Mouse (Mus musculus): ENCODE results near the gene Asf1b. TPM values are rescaled to one million over a fixed set of nuclear protein-coding genes. Genes with fewer than 3 reads are reported as not detected.
A peak's percentile ranks its signal among the peaks of the same experiment; 100 is the strongest.

Asf1b gene
- polyA plus RNA-seq (2016; fragmentation: Nextera tagmentation; extraction: Ambion mirVana): 71.5 and 80.8 TPM in 2 replicates

DNA sequence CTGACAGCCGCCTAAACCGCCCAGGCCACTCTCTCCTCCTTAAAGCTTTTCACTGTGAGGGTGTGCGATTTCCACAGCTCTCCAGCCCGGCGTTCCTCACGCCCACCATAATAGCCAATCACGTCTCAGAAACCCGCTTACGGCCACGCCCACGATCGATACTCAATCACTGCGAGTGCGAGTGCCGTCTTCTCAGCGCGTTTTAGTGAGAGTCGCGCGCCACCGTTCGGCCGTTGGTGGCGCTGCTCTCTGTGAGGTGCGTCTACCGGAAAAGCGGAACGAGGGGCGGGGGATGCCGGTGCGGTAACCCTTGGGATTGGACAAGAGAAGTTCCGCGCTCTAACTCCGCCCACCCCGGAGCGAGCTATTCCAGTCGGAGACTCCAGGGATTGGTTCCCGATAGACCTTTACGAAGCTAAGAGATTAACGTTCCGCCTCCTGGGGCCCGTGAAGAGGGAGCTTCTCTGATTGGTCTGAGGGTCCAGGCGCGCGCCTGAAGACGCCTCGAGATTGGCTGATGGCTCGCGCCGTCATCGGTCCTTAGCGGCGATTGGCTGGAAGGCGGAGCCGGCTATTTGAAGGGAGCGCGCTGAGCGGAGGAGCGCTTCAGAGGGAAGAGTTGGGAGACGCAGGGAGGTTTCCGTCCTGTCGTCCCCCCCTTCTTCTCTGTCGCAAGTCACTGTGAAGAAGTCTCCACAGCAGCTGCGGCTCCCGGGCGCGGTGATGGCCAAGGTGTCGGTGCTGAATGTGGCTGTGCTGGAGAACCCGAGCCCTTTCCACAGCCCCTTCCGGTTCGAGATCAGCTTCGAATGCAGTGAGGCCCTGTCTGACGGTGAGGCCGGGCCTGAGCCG, at the start of gene Asf1b, which contains the start of gene Gm10644:
Asf1b (plus strand) TSS at position 402 of the 852 bp plus-strand sequence.
Gm10644 (minus strand) TSS at position 100 of the 852 bp plus-strand sequence.
- H3K9me3 ChIP-seq: no peaks in the 10 kb centered on the region
- H3K36me3 ChIP-seq: no peaks in the 10 kb centered on the region
- no peaks in the 10 kb centered on the region for H3K27me3 ChIP-seq (ENCODE audit: insufficient read depth, poor library complexity, severe bottlenecking)
- H3K4me3 ChIP-seq: peak within 1 kb of the TSS; percentile 82
- under 1% methylated on average over 75 of the region's 75 CpGs for WGBS
- H3K4me1 ChIP-seq: peaks cover 20% of the 10 kb centered on the region
- peak within 1 kb of the TSS; percentile 86 for H3K27ac ChIP-seq
- DNase-seq (ENCODE audit: low spot score): peak; percentile 99

DNA sequence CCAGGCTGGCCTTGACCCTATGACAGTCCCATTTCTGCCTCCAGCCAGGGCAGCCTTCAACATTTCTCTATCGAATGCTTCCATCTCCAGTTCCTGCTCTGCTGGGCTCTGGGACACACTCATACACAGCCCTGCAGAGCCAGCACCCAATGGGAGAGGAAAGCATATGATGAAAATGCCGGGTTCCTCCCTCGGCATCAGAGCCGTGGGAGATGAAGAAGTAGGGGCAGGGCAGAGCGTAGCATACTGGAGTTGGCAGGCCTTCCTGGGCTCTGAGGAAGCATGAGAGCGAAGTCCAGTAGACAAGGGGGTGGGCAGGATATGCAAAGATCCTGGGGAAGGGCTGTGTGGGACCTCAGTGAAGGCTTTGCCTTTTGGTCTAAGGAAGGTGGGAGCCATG, 46.7 kb upstream of the Asf1b start:
- H3K27ac ChIP-seq: no peak overlapping the region
- peaks cover 10% of the 10 kb centered on the region for H3K36me3 ChIP-seq
- 73% methylated on average over 6 of the region's 6 CpGs for WGBS
- no peaks in the 10 kb centered on the region for H3K27me3 ChIP-seq (ENCODE audit: insufficient read depth, poor library complexity, severe bottlenecking)
- no peak overlapping the region for H3K4me3 ChIP-seq
- H3K9me3 ChIP-seq: no peaks in the 10 kb centered on the region
- peaks cover 86% of the 10 kb centered on the region for H3K4me1 ChIP-seq
- no peak for DNase-seq (ENCODE audit: low spot score)

DNA sequence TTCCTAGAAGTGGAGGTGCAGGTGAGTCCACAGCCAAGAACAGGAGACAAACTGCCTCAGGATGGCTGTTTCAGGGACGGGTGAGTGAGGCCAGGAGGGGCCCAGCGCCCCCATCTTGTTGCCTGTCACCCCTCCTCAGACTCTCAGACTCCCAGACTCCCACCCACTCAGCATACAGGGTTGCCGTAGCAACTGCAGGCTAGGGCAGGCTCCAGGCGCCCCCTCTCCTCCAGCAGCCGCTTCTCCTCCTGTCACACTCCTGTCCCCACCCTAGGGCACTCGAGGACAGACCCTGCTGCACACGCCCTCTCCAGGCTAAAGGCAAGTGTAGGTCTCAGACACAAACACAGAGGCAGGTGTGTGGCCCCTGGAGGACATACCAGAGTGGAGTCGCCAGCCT, 46.0 kb upstream of the Asf1b start:
- Histone ChIP-seq H3K27ac (peak overlapping the region; percentile 5; the same call in 1 of the 2 replicates), H3K4me1 (peaks cover 86% of the 10 kb centered on the region), H3K9me3 (no peaks in the 10 kb centered on the region), H3K36me3 (peaks cover 10% of the 10 kb centered on the region), H3K4me3 (no peak overlapping the region), H3K27me3 (ENCODE audit: insufficient read depth, poor library complexity, severe bottlenecking) (no peaks in the 10 kb centered on the region)
- DNase-seq (ENCODE audit: low spot score): no peak
- 45% methylated on average over 8 of the region's 8 CpGs for WGBS

DNA sequence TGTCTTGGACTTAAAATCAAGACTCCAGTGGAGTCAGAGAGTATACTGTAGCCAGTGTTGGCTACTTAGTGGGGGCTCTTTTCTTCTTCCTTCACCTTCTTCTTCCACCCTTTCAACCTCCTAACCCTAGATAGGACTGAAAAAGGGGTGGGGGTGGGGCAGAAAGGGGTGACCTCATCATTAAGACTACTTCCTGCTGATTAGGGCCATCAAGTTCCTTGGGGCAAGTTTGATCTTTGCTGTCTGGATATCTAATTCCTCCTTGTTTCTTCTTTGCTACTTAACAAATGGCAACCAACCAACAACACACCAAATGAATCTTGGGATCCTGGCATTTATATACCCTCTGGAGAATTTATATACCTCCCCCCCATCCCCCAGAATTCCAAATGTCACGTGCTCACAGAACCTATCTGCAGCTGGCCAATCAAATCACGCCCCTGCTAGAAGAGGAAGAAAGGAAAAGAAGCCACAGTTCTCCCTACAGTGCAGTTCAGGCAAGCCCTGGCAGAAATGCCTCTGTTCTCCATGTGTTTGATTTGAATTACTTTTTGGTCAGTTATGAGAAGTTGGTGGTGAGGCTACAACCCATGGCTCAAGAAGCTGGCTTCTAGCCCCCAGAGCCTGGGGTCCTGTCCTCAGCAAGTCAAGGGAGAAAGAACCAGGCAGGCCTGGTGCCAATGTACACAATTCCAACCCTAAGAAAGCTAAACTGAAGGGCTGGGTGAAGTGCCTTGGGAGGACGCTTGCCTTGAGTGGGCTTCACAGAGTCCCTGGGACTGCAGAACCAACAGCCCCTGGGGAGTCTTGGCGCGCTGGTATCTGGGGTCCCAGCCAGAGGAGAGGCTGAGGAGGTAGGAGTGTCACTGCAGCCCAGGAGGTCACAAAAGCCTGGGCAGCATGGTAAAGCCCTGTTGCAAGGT, 43.2 kb upstream of the Asf1b start:
- 0 out of 2 replicates have a peak overlapping the region, but pooled peaks have one; percentile 42 for H3K27ac ChIP-seq
- no peak for DNase-seq (ENCODE audit: low spot score)
- no peaks in the 10 kb centered on the region for H3K9me3 ChIP-seq
- H3K4me3 ChIP-seq: no peak overlapping the region
- H3K4me1 ChIP-seq: peaks cover 90% of the 10 kb centered on the region
- WGBS: 70% methylated on average over 5 of the region's 5 CpGs
- peaks cover 4% of the 10 kb centered on the region; the same call in 1 of the 2 replicates for H3K36me3 ChIP-seq
- no peaks in the 10 kb centered on the region for H3K27me3 ChIP-seq (ENCODE audit: insufficient read depth, poor library complexity, severe bottlenecking)

GRCm38 (mm10) chr8:83914232-83914631, 41.1 kb upstream of the Asf1b start:
- no peaks in the 10 kb centered on the region for H3K27me3 ChIP-seq (ENCODE audit: insufficient read depth, poor library complexity, severe bottlenecking)
- peaks cover 69% of the 10 kb centered on the region for H3K4me1 ChIP-seq
- peak overlapping the region; percentile 67; the same call in 1 of the 2 replicates for H3K27ac ChIP-seq
- H3K4me3 ChIP-seq: no peak overlapping the region
- 75% methylated on average over 3 of the region's 3 CpGs for WGBS
- H3K9me3 ChIP-seq: no peaks in the 10 kb centered on the region
- DNase-seq (ENCODE audit: low spot score): no peak
- H3K36me3 ChIP-seq: peaks cover 14% of the 10 kb centered on the region

DNA sequence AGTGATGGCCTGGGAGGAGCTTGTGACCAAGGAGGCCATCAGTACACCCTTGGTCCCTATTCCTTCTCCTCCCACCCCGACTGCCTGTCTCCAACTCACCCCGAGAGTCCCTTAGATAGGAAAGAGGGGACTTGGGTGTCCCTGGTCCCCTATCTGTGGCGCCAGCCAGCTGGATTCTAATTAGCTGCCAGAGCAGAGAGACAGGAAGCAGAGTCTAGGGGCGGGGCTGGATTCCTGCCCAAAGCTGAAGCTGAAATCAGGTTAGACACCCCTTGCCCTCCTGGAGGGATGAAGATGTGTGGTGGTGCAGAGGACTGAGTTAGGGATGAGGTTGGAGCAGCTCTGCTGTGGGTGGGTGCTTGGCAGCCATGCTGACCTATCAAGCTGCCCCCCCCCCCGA, 40.4 kb upstream of the Asf1b start:
- DNase-seq (ENCODE audit: low spot score): no peak
- WGBS: 31% methylated on average over 5 of the region's 5 CpGs
- Histone ChIP-seq H3K9me3 (no peaks in the 10 kb centered on the region), H3K27ac (peak overlapping the region; percentile 67), H3K4me3 (no peak overlapping the region), H3K36me3 (peaks cover 20% of the 10 kb centered on the region), H3K27me3 (ENCODE audit: insufficient read depth, poor library complexity, severe bottlenecking) (no peaks in the 10 kb centered on the region), H3K4me1 (peaks cover 62% of the 10 kb centered on the region)

DNA sequence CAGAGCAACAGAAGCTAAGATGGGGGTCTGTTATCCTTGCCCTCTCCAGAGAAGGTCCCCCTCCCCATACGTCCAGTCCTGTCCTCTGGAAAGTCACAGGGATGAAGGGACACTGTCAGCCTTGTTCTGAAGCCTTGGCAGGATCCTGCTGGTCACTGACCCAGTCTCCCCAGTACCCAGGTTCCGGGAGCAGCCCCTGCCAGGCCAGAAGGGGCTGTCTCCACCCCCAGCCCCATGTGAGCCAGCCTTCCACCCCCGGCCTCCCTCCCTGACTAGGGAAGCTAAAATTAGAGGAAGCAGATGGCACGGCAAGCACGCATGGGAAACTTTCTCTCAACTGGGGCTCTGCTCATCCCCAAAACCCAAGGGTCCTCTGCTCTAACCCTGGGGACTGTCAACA, 39.3 kb upstream of the Asf1b start:
- peak overlapping the region; percentile 67 for H3K27ac ChIP-seq
- peaks cover 30% of the 10 kb centered on the region for H3K36me3 ChIP-seq
- peaks cover 51% of the 10 kb centered on the region for H3K4me1 ChIP-seq
- H3K4me3 ChIP-seq: no peak overlapping the region
- 48% methylated on average over 5 of the region's 5 CpGs for WGBS
- no peaks in the 10 kb centered on the region for H3K9me3 ChIP-seq
- no peaks in the 10 kb centered on the region for H3K27me3 ChIP-seq (ENCODE audit: insufficient read depth, poor library complexity, severe bottlenecking)
- DNase-seq (ENCODE audit: low spot score): no peak

DNA sequence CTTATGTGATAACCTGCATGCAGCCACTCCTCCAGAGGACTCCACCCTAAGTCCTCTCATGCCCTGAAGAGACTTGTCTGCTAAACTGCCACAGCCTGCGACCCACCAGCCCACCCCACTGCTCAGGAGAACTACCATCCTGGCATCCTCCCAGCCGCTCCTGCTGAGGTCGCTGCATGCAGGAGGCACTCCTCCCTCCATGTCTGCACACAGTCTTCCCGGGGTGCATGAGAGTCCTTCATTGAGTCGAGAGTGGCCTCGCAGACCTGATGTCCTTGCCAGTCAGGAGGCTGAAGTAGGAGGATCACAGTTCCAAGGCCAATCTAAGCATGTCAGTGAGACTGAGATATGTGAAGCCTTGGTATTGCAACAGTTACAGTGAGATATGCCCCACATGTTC, 37.7 kb upstream of the Asf1b start:
- Histone ChIP-seq H3K4me3 (no peak overlapping the region), H3K4me1 (peaks cover 38% of the 10 kb centered on the region)
- WGBS: 77% methylated on average over 6 of the region's 6 CpGs

GRCm38 (mm10) chr8:83921558-83921957, 33.7 kb upstream of the Asf1b start:
- WGBS: 65% methylated on average over 3 of the region's 3 CpGs
- no peak for DNase-seq (ENCODE audit: low spot score)
- Histone ChIP-seq H3K4me3 (no peak overlapping the region), H3K27me3 (ENCODE audit: insufficient read depth, poor library complexity, severe bottlenecking) (no peaks in the 10 kb centered on the region), H3K36me3 (peaks cover 69% of the 10 kb centered on the region), H3K27ac (no peak overlapping the region), H3K4me1 (peaks cover 2% of the 10 kb centered on the region; the same call in 1 of the 2 replicates), H3K9me3 (no peaks in the 10 kb centered on the region)

More for the DNA sequence above, 37.7 kb upstream of the Asf1b start:
- no peak overlapping the region for H3K27ac ChIP-seq
- no peaks in the 10 kb centered on the region for H3K27me3 ChIP-seq (ENCODE audit: insufficient read depth, poor library complexity, severe bottlenecking)
- no peak for DNase-seq (ENCODE audit: low spot score)
- no peaks in the 10 kb centered on the region for H3K9me3 ChIP-seq
- peaks cover 36% of the 10 kb centered on the region for H3K36me3 ChIP-seq

DNA sequence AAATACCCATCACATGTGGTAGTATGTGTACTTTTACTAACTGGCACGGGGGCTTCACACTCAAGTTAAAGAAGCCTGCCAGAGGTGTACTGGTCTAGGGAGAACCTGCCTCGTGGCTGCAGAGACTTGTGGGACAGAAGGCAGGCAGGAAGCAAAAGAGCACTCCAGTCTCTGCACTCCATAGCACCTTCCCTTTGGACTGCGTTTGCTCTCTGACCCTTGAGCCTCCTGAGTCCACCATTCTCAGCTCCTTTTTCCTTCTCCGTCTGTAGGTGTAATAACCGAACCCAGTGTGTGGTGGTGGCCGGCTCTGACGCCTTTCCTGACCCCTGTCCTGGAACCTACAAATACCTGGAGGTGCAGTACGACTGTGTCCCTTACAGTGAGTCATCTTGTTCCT, 32.6 kb upstream of the Asf1b start:
- peaks cover 4% of the 10 kb centered on the region; the same call in 1 of the 2 replicates for H3K4me1 ChIP-seq
- H3K36me3 ChIP-seq: peaks cover 70% of the 10 kb centered on the region

GRCm38 (mm10) chr8:83924585-83924984, 30.7 kb upstream of the Asf1b start:
- no peak overlapping the region for H3K27ac ChIP-seq
- peaks cover 4% of the 10 kb centered on the region; the same call in 1 of the 2 replicates for H3K4me1 ChIP-seq
- no peaks in the 10 kb centered on the region for H3K27me3 ChIP-seq (ENCODE audit: insufficient read depth, poor library complexity, severe bottlenecking)
- no peaks in the 10 kb centered on the region for H3K9me3 ChIP-seq
- WGBS: 89% methylated on average over 5 of the region's 5 CpGs
- H3K36me3 ChIP-seq: peaks cover 78% of the 10 kb centered on the region
- no peak overlapping the region for H3K4me3 ChIP-seq
- DNase-seq (ENCODE audit: low spot score): no peak

More for the DNA sequence above, 32.6 kb upstream of the Asf1b start:
- no peak for DNase-seq (ENCODE audit: low spot score)
- Histone ChIP-seq H3K9me3 (no peaks in the 10 kb centered on the region), H3K27me3 (ENCODE audit: insufficient read depth, poor library complexity, severe bottlenecking) (no peaks in the 10 kb centered on the region), H3K4me3 (no peak overlapping the region), H3K27ac (no peak overlapping the region)
- WGBS: 92% methylated on average over 8 of the region's 8 CpGs

DNA sequence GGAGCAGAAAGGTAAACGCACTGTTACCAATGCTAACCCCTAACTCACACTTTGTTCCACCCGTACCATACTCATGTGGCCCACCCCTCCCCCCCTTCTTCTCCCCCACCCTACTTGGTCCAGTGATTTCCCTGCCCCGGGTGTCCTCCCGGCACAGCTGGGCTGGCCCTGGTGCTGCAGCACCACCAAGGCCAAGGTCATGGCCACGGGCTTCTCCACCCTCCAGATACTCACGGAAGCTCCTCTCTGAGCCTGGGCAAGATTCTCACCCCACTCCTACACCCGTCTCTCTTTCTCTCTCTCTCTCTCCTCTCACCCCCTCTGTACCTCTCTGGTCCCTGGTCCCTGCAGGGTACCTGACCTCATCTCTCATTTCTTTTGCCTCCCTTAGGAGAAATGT, 29.0 kb upstream of the Asf1b start:
- 73% methylated on average over 7 of the region's 7 CpGs for WGBS
- Histone ChIP-seq H3K9me3 (no peaks in the 10 kb centered on the region), H3K27ac (no peak overlapping the region), H3K27me3 (ENCODE audit: insufficient read depth, poor library complexity, severe bottlenecking) (no peaks in the 10 kb centered on the region), H3K4me3 (no peak overlapping the region), H3K4me1 (peaks cover 4% of the 10 kb centered on the region; the same call in 1 of the 2 replicates), H3K36me3 (peaks cover 79% of the 10 kb centered on the region)
- DNase-seq (ENCODE audit: low spot score): no peak
